Comparison of ENCODE assay signal across 21 mouse cellular contexts in genomic region chr15:86320803-86321510, GRCm38 (mm10).
DNase-seq lines count a peak whose midpoint lies in the region; ATAC-seq and TF ChIP-seq lines count a peak whose summit lies in the region.
"Had no signal": no experiment of that assay in that cellular context is flagged by ENCODE, and none has a peak within 500 bp of the region (broad histone marks: within the 10 kb centered on the region; RNA-seq: fewer than 3 reads in every experiment).

No protein-coding gene starts in this region.

- TF ChIP-seq CTCF in kidney, postnatal 0 days (IDR thresholded peaks at IDR 0.05; ENCODE audit: low read depth), result no peak
- no peak for TF ChIP-seq CTCF in Patski (IDR thresholded peaks at IDR 0.05)

- POLR2A ChIA-PET in Patski (lab: Charles Lee), result no interaction called here

- H3K27me3 ChIP-seq in kidney, postnatal 0 days (ENCODE audit: insufficient read depth, low read length), result no peaks in the 10 kb centered on the region
- H3K27me3 ChIP-seq in Patski, result no peaks in the 10 kb centered on the region
- H3K27me3 ChIP-seq in hindbrain, embryonic 12.5 days, result no peaks in the 10 kb centered on the region
- H3K27me3 ChIP-seq in midbrain, embryonic 14.5 days (ENCODE audit: control insufficient read depth, insufficient read depth, low read length), result no peaks in the 10 kb centered on the region
- H3K27me3 ChIP-seq: forebrain, embryonic 15.5 days; heart, embryonic 15.5 days; lung, embryonic 15.5 days had no signal

- H3K27ac ChIP-seq in kidney, postnatal 0 days, result no peak overlapping the region
- peak overlapping the region; percentile 68 for H3K27ac ChIP-seq in hindbrain, embryonic 12.5 days
- H3K27ac ChIP-seq in midbrain, embryonic 14.5 days (replicated peaks; ENCODE audit: low read depth, low read length), result peak overlapping the region; percentile 66
- H3K27ac ChIP-seq: embryonic facial prominence, embryonic 10.5 days; forebrain, embryonic 15.5 days; gastrocnemius, adult 2 months; heart, embryonic 15.5 days; limb, embryonic 10.5 days; lung, embryonic 15.5 days; macrophage had no signal

- H3K9ac ChIP-seq in kidney, postnatal 0 days (ENCODE audit: low read depth, low read length), result no peak overlapping the region
- 0 out of 2 replicates have a peak overlapping the region, but pooled peaks have one; percentile 35 for H3K9ac ChIP-seq in hindbrain, embryonic 12.5 days
- H3K9ac ChIP-seq in midbrain, embryonic 14.5 days (replicated peaks; ENCODE audit: low read length), result no peak overlapping the region
- H3K9ac ChIP-seq: forebrain, embryonic 15.5 days; heart, embryonic 15.5 days; lung, embryonic 15.5 days had no signal

- H3K9me3 ChIP-seq in kidney, postnatal 0 days (replicated peaks; ENCODE audit: low read length), result no peaks in the 10 kb centered on the region
- H3K9me3 ChIP-seq in hindbrain, embryonic 12.5 days (replicated peaks), result no peaks in the 10 kb centered on the region
- H3K9me3 ChIP-seq in midbrain, embryonic 14.5 days (ENCODE audit: control insufficient read depth, low read length), result no peaks in the 10 kb centered on the region
- H3K9me3 ChIP-seq: embryonic facial prominence, embryonic 10.5 days; forebrain, embryonic 15.5 days; heart, embryonic 15.5 days; limb, embryonic 10.5 days; lung, embryonic 15.5 days had no signal

- in situ Hi-C loops in Patski (cut with MboI; ENCODE audit: low pct_unique_long_range_greater_than_20kb), result no loop called here

- H3K4me1 ChIP-seq in kidney, postnatal 0 days (replicated peaks; ENCODE audit: insufficient read depth, low read length), result no peaks in the 10 kb centered on the region
- peaks cover 8% of the 10 kb centered on the region for H3K4me1 ChIP-seq in hindbrain, embryonic 12.5 days
- H3K4me1 ChIP-seq in midbrain, embryonic 14.5 days (ENCODE audit: control insufficient read depth, insufficient read depth, low read length), result peaks cover 8% of the 10 kb centered on the region; the same call in 1 of the 2 replicates
- H3K4me1 ChIP-seq: embryonic facial prominence, embryonic 10.5 days; heart, embryonic 15.5 days; limb, embryonic 10.5 days; lung, embryonic 15.5 days had no signal

- no peaks in the 10 kb centered on the region for H3K36me3 ChIP-seq in kidney, postnatal 0 days (ENCODE audit: insufficient read depth, low read length)
- 0 out of 2 replicates have a peak, but pooled peaks cover 3% of the 10 kb centered on the region for H3K36me3 ChIP-seq in hindbrain, embryonic 12.5 days
- H3K36me3 ChIP-seq in midbrain, embryonic 14.5 days (ENCODE audit: control insufficient read depth, insufficient read depth, low read length), result no peaks in the 10 kb centered on the region
- H3K36me3 ChIP-seq: heart, embryonic 15.5 days had no signal

- WGBS in kidney, postnatal 0 days, result 40% methylated on average over 19 of the region's 19 CpGs
- WGBS in hindbrain, embryonic 12.5 days, result 73% methylated on average over 19 of the region's 19 CpGs
- 47% methylated on average over 19 of the region's 19 CpGs for WGBS in midbrain, embryonic 14.5 days

- ATAC-seq in kidney, postnatal 0 days (replicated peaks; ENCODE audit: low FRiP score, low read depth), result no peak
- peak; percentile 87 for ATAC-seq in Patski
- no peak for ATAC-seq in hindbrain, embryonic 12.5 days (ENCODE audit: low FRiP score)
- ATAC-seq in midbrain, embryonic 14.5 days (ENCODE audit: low FRiP score, low TSS enrichment), result no peak
- no peak for ATAC-seq in frontal cortex, adult (ENCODE audit: low TSS enrichment)
- ATAC-seq: forebrain, embryonic 15.5 days had no signal

- peak; percentile 29 for DNase-seq in kidney, postnatal 0 days (ENCODE audit: low spot score)
- DNase-seq in kidney, adult 9 months, result no peak
- peak; percentile 43 for DNase-seq in Patski (ENCODE audit: low read depth, low spot score)
- DNase-seq in midbrain, embryonic 14.5 days, result peak; percentile 59
- no peak for DNase-seq in right cerebral cortex, adult 18-20 months
- no peak for DNase-seq in adrenal gland, adult 8-10 months
- DNase-seq: cerebellum, postnatal 36 days; gastrocnemius, adult 2 months; heart, adult 11 months; kidney, adult 18-20 months; spleen, adult 18-20 months; thymus, adult 18-20 months had no signal

- H3K4me3 ChIP-seq in kidney, postnatal 0 days (replicated peaks; ENCODE audit: low read depth, low read length), result no peak overlapping the region
- H3K4me3 ChIP-seq in hindbrain, embryonic 12.5 days, result no peak overlapping the region
- H3K4me3 ChIP-seq in midbrain, embryonic 14.5 days (replicated peaks; ENCODE audit: low read depth, low read length), result no peak overlapping the region
- H3K4me3 ChIP-seq: embryonic facial prominence, embryonic 10.5 days; forebrain, embryonic 15.5 days; gastrocnemius, adult 2 months; heart, embryonic 15.5 days; limb, embryonic 10.5 days; lung, embryonic 15.5 days had no signal

- H3K4me2 ChIP-seq in kidney, postnatal 0 days (ENCODE audit: low read length), result no peak overlapping the region
- no peak overlapping the region for H3K4me2 ChIP-seq in hindbrain, embryonic 12.5 days (replicated peaks)
- no peak overlapping the region for H3K4me2 ChIP-seq in midbrain, embryonic 14.5 days (ENCODE audit: low read length)
- H3K4me2 ChIP-seq: forebrain, embryonic 15.5 days; heart, embryonic 15.5 days; liver, embryonic 11.5 days; lung, embryonic 15.5 days had no signal

- CTCF ChIA-PET in Patski (lab: Charles Lee), result interaction anchor here (1.5 kb wide), 1 partner anchor 54 kb away, joined by 3 read pairs; no protein-coding TSS in a partner anchor

Comparison
In these comparisons a context has a peak if more than half of its experiments do, and no peak if none do; other contexts are left out.
1. DNase-seq: peak in kidney, postnatal 0 days (single experiment), Patski (single experiment) and midbrain, embryonic 14.5 days (single experiment); none in kidney, adult 9 months (single experiment), right cerebral cortex, adult 18-20 months (single experiment) and adrenal gland, adult 8-10 months (single experiment).